Mouse (Mus musculus): ENCODE measurements at regions not wholly inside any gene's neighbourhood (a gene's known extent, or its start where the extent isn't known, plus 50 kb on each side); places are given as distances from the start of the nearest gene placed in this dataset.

DNA sequence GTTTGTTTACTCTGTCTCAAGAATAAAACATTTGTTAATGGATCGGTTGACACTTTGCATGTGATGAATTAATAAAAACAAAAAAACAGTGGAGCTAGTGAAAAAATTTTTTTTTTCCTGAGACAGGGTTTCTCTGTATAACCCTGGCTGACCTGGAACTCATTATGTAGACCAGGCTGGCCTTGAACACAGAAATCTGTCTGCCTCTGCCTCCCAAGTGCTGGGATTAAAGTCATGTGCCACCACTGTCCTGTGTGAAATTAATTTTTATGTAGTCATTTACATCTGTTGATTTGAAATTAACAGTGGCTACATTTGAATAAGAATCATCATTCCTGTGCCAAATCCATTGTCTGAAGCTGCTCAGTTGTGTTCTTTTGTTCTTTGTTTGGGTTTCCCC is 2050.4 kb downstream of the A830018L16Rik start:
- TF ChIP-seq CTCF (IDR thresholded peaks at IDR 0.05; ENCODE audit: low read depth) (no peak), EP300 (optimal IDR thresholded peaks at IDR 0.05) (no peak)

Data from stomach, postnatal 0 days (tissue).